Mouse (Mus musculus) bone marrow, adult 2 months (tissue): ENCODE results near the gene Hoxc4. TPM values are rescaled to one million over a fixed set of nuclear protein-coding genes. Genes with fewer than 3 reads are reported as not detected.
A peak's percentile ranks its signal among the peaks of the same experiment; 100 is the strongest.

Experiments
- H3K27ac ChIP-seq: fragments of 200-500 bp; 2 replicates; pipeline ENCODE4 v1.5.1; 2012; ENCODE audit warnings: low read depth, mild to moderate bottlenecking, control low read depth, inconsistent platforms, low read length; ENCODE audit not compliant: control insufficient read depth, poor library complexity, insufficient read depth
- H3K4me1 ChIP-seq: fragments of 200-500 bp; 2 replicates; pipeline ENCODE4 v1.6.1; 2011; ENCODE audit warnings: low read length; ENCODE audit not compliant: control insufficient read depth, insufficient read depth
- H3K4me3 ChIP-seq: fragments of 200-500 bp; replicated peaks from 2 replicates; pipeline ENCODE3; 2011; ENCODE audit warnings: mild to moderate bottlenecking, low read depth, low read length, control low read depth; ENCODE audit not compliant: control insufficient read depth
- CTCF ChIP-seq: fragments of 200-500 bp; IDR thresholded peaks from 2 replicates; pipeline ENCODE4 v1.5.1; 2011; ENCODE audit warnings: low read length, control low read depth; ENCODE audit not compliant: control insufficient read depth, insufficient read depth
- POLR2A ChIP-seq: fragments of 200-500 bp; IDR thresholded peaks from 2 replicates; pipeline ENCODE4 v1.6.1; 2011; ENCODE audit warnings: low read depth, mild to moderate bottlenecking, control low read depth, low read length, borderline replicate concordance; ENCODE audit not compliant: control insufficient read depth
- WGBS: fragments of 180-500 bp; shearing (Covaris S2); methylation state at CpG from one replicate; pipeline ENCODE4 v1.1.7; 2018; 5-methylcytosine and 5-hydroxymethylcytosine counted together
- polyA plus RNA-seq: library from polyadenylated mRNA; stranded (reverse); fragments of >200 nt; gene quantifications from 2 replicates; pipeline ENCODE4 v1.2.4, GENCODE M21; 2011; ENCODE audit warnings: low replicate concordance; ENCODE audit not compliant: missing spikeins, insufficient read depth, insufficient read length

Gene Hoxc4
- polyA plus RNA-seq, 1 experiment = 1.5 TPM

DNA sequence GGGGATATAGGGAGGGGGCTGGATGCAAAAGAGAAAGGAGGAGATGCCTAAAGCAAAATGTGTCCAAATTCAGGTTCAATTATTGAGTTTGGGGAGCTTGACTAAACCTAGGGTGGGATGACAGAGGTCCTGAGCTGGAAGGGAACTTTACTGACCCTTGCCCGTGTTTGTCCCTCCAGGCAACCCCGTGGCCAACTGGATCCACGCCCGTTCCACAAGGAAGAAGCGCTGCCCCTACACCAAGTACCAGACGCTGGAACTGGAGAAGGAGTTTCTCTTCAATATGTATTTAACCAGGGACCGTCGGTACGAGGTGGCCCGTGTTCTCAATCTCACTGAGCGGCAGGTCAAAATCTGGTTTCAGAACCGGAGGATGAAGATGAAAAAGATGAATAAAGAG is 35.0 kb upstream of the Hoxc4 start:
- H3K4me3 ChIP-seq = no peak overlapping the region
- no peaks in the 10 kb centered on the region for H3K4me1 ChIP-seq
- TF ChIP-seq CTCF (no peak), POLR2A (no peak)
- no peak overlapping the region for H3K27ac ChIP-seq
- WGBS = 15% methylated on average over 12 of the region's 12 CpGs

DNA sequence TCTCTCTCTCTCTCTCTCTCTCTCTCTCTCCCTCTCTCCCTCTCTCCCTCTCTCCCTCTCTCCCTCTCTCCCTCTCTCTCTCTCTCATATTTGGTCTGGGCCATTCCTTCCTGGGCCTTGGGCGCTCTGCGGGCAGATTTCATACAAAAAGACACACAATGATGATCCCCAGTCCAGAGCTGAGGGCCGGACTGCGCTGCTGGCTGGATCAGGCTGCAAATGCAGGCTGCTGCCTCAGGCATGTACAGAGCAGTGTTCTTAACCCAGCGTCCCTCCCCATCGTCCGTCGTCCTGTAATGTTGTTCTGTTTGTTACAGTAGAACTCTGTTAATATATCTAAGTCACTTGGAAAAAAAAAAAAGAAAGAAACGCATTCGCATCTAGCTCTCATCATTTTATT is 34.2 kb upstream of the Hoxc4 start:
- H3K4me3 ChIP-seq = no peak overlapping the region
- TF ChIP-seq CTCF = no peak
- no peak for TF ChIP-seq POLR2A
- 30% methylated on average over 10 of the region's 10 CpGs for WGBS
- H3K27ac ChIP-seq = no peak overlapping the region
- no peaks in the 10 kb centered on the region for H3K4me1 ChIP-seq

DNA sequence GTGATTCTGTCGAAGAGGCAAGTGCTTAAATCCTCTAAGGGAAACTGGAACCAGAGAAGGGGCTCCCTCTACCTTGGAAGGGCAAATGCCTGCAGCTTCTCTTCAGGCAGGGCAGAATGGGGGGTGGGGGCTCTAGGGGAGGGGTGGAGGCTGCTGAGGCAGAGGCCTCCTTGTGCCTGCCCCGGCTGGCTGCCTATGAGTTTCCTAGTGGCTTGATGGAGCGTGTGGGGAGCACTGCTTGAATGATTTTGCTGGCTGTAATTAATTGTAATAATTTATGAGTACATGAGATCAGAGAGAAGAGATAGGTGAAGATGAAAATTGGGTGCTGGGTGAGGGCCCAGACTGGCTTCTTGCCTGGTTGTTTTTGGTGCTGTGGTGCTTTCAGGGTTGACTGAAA is 33.8 kb upstream of the Hoxc4 start:
- no peak overlapping the region for H3K4me3 ChIP-seq
- no peaks in the 10 kb centered on the region for H3K4me1 ChIP-seq
- no peak for TF ChIP-seq CTCF
- no peak for TF ChIP-seq POLR2A
- H3K27ac ChIP-seq = no peak overlapping the region
- 32% methylated on average over 3 of the region's 3 CpGs for WGBS

DNA sequence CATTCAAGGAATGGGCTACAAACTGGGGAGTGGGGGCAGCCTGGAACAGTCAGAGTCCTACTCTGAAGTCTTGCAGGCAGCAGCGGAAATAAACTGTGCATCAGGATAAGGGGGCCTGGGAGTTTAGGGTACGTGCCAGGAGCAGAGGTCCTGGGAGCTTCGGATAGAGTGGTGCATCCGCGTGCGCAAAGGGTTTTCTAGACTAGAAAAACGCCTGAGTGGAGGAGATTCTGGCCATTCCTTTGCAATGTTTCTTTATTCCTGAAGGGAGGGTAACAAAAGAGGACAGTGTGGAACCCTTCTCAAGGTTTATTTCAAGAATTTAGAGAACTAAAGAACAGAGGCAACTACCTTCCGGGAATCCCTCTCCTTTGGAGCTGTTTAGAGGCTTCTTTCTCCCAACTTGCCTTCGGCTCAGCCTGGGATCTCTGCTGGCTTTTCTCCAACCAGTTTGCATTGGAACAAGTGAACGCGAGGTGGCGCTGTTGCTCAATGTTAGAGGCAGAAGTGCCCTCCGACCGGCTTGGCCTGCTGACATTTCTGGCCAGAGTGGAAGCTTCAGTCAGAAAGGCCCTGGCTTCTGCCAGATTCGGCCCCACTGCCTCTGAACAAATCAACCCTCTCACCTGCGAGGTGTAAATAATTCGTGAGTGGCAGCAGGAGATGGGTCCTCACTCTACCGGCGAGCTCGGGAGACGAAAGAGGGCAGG is 31.5 kb upstream of the Hoxc4 start:
- Histone ChIP-seq H3K27ac (no peak overlapping the region), H3K4me3 (no peak overlapping the region), H3K4me1 (no peaks in the 10 kb centered on the region)
- 7% methylated on average over 21 of the region's 21 CpGs for WGBS
- TF ChIP-seq CTCF (peak; percentile 93), POLR2A (no peak)

DNA sequence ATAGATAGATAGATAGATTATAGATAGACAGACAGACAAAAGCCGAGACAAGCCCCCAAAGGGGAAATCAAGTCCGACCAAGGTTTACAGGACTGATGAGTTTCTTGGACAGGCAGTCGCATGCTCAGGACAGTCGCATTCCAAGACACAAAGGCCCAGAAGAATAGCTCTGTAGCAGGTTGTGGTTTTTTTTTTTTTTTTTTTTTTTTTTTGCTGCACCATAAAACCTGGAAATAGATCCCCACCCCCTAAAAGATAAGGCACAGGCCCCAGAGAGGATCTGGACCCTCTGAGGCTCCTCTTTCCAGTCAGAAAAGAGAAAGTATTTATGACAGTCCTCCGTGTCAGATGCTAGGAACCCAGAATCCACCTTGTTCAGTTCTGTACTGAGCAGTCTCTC is 30.7 kb upstream of the Hoxc4 start:
- Histone ChIP-seq H3K4me3 (no peak overlapping the region), H3K4me1 (no peaks in the 10 kb centered on the region), H3K27ac (no peak overlapping the region)
- TF ChIP-seq CTCF (no peak), POLR2A (no peak)
- 47% methylated on average over 5 of the region's 5 CpGs for WGBS

DNA sequence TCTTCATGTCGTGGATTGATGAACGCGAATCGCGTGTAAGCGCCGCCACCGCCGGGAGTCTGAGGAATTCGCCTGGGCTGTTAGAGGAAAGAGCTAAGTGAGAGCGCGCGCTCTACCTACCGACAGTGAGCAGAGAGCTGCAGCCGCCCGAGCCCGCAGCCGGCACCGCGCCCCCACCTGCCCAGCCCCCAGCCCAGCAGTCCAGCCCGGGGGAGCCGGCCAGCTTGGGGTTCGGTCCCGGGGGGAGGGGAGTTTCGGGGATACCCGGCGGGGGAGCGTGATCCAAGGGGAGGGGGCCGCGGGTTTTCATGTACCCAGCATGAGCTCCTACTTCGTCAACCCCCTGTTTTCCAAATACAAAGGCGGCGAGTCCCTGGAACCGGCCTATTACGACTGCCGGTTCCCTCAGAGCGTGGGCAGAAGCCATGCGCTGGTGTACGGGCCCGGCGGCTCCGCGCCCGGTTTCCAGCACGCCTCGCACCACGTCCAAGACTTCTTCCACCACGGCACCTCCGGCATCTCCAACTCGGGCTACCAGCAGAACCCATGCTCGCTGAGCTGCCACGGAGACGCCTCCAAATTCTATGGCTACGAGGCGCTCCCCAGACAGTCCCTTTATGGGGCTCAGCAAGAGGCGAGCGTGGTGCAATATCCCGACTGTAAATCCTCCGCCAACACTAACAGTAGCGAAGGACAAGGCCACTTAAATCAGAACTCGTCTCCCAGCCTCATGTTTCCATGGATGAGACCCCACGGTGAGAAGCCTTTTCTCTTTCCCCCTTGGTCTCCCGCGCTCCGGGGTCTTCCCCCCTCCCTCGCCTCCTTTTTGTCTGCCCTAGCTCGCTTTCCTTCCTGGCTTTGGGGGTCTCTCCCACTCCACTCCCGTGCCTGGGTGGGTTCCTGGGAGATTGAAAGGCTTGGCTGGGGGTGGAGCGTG is 28.0 kb upstream of the Hoxc4 start, which contains the start of gene Hoxc8:
Hoxc8 (plus strand) TSS at position 147 of the 937 bp plus-strand sequence.
- 5% methylated on average over 69 of the region's 69 CpGs for WGBS
- Histone ChIP-seq H3K27ac (no peak within 1 kb of the TSS; the same call in 1 of the 2 replicates), H3K4me3 (no peak within 1 kb of the TSS), H3K4me1 (no peaks in the 10 kb centered on the region)
- TF ChIP-seq CTCF (no peak), POLR2A (no peak)

DNA sequence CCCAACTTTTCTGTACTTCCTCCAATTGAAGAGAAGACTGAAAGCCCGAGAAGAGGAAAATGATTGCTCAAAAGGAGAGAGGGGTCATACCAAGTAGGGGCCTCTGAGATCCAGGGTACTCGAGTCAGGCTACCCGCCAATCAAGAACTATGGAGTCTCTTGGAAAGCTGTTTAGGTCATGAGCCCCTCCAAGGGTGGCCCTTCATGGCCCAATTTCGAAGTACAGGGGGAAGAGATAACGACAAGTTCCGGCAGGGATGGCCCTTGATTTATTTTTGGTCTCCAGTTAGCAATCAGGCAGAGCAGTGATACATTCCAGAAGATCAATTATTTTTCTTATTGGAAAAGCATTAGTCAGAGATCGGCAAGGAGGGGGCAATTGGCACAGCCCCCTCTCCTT is 27.0 kb upstream of the Hoxc4 start:
- Histone ChIP-seq H3K27ac (no peak overlapping the region), H3K4me1 (no peaks in the 10 kb centered on the region), H3K4me3 (no peak overlapping the region)
- TF ChIP-seq CTCF (no peak), POLR2A (no peak)
- 8% methylated on average over 7 of the region's 7 CpGs for WGBS

DNA sequence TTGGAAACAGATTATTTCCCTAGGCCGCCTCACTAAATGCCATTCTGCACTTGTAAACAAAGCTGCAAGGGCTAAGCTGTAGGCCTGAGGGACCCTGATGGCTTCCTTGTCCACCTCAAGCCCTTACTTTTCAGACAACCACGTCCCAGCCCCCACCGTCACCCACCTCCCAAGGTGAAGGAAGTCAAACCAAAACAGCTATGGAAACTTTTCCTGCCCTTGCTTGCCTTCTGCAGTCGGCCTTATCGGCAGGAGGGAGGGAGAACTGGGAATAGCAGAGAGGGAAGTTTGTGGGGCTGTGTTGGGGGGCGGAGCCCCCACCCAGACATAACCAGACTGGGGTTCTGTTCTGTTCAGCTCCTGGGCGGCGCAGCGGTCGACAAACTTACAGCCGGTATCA is 26.5 kb upstream of the Hoxc4 start:
- TF ChIP-seq POLR2A (no peak), CTCF (no peak)
- Histone ChIP-seq H3K4me3 (no peak overlapping the region), H3K4me1 (no peaks in the 10 kb centered on the region), H3K27ac (no peak overlapping the region)
- WGBS = 5% methylated on average over 11 of the region's 11 CpGs
